Mouse (Mus musculus) ES-Bruce4 (cell line): ENCODE measurements around the gene Smim13. TPM values are rescaled to one million over a fixed set of nuclear protein-coding genes. Genes with fewer than 3 reads are reported as not detected.

ENCODE experiments used
- H3K27ac ChIP-seq: 2 replicates; pipeline ENCODE4 v1.5.1; 2012; ENCODE audit warnings: low read length, inconsistent platforms; ENCODE audit not compliant: insufficient read depth
- H3K27me3 ChIP-seq: 2 replicates; pipeline ENCODE4 v1.6.1; 2012; ENCODE audit warnings: mild to moderate bottlenecking, low read length, inconsistent platforms; ENCODE audit not compliant: control insufficient read depth, poor library complexity, insufficient read depth, severe bottlenecking
- H3K36me3 ChIP-seq: 2 replicates; pipeline ENCODE4 v1.6.1; 2012; ENCODE audit warnings: inconsistent platforms, mild to moderate bottlenecking, low read length, moderate library complexity; ENCODE audit not compliant: control insufficient read depth, poor library complexity, insufficient read depth, severe bottlenecking
- H3K4me1 ChIP-seq: one replicate; pipeline ENCODE4 v1.8.1; 2011; ENCODE audit warnings: low read length; ENCODE audit not compliant: control insufficient read depth, insufficient read depth
- H3K4me3 ChIP-seq: 2 replicates; pipeline ENCODE4 v1.5.1; 2011; ENCODE audit warnings: low read depth, mild to moderate bottlenecking, low read length
- H3K9ac ChIP-seq: 2 replicates; pipeline ENCODE4 v1.6.1; 2012; ENCODE audit warnings: low read depth, mild to moderate bottlenecking, inconsistent platforms; ENCODE audit not compliant: poor library complexity, severe bottlenecking
- H3K9me3 ChIP-seq: replicated peaks from 2 replicates; pipeline ENCODE4 v1.6.1; 2012; ENCODE audit warnings: mild to moderate bottlenecking, low read length, inconsistent platforms; ENCODE audit not compliant: control insufficient read depth, poor library complexity, insufficient read depth, severe bottlenecking
- CTCF ChIP-seq: IDR thresholded peaks from one replicate; pipeline ENCODE4 v1.8.1; 2011; ENCODE audit warnings: low read depth, low read length
- EP300 ChIP-seq: IDR thresholded peaks from 2 replicates; pipeline ENCODE4 v1.6.1; 2011; ENCODE audit warnings: low read depth, low read length; ENCODE audit not compliant: insufficient read depth
- POLR2A ChIP-seq: IDR thresholded peaks from one replicate; pipeline ENCODE4 v1.8.1; 2011; ENCODE audit warnings: low read length; ENCODE audit not compliant: insufficient read depth
- polyA plus RNA-seq: library from polyadenylated mRNA; stranded (reverse); fragments of >200 nt; gene quantifications from 2 replicates; pipeline ENCODE4 v1.2.4, GENCODE M21; 2011; ENCODE audit warnings: low read depth; ENCODE audit not compliant: missing spikeins, insufficient read depth, insufficient read length

The Smim13 gene
- polyA plus RNA-seq, 1 experiment: 8.4 TPM

DNA sequence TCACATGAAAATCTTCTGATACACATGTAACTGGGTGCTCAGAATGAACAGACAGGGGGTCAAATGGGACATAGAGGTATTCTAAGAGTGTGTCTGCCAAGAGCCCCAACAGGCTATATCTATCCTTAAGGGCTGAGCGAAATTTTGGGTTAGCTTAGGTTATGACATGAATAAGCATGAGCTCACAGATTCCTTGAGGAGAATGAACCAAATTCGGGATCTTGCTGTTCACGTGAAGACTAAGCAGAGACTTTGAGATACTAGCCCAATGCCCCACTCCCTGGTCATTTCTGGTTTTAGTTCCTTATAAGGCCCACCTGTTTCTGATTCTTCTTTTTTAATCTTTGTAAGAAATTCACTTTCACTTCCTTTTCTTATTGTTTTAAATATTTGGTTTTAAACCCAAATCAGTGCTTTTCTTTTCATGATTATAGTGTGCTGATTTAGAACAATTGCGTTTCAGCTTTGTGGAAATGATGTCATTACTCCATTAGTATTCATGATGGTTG lies 41.9 kb downstream of the Smim13 start:
- TF ChIP-seq EP300 (no peak), POLR2A (no peak), CTCF (no peak)

DNA sequence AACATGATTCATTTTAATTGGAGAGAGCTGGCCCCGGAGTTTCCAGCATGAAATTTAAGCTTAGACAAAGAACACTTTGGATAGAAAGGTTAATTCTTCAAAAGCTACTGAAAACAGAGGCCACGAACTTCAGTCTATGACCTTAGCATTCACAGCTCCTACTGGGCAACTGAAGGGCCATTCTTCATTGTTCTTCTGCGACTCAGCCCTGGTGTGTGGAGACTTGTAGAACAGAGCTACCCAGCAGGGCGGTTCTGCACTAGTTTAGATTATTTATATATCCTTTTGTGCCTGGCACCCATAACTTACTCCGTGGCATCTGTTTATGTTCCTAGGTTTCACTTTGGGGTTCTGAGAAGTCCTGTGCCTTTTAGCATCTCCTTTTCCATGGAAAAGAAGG lies 44.0 kb downstream of the Smim13 start:
- no peaks in the 10 kb centered on the region for H3K27me3 ChIP-seq
- no peak overlapping the region for H3K9ac ChIP-seq
- no peak overlapping the region for H3K27ac ChIP-seq
- no peak overlapping the region for H3K4me3 ChIP-seq
- H3K4me1 ChIP-seq: no peaks in the 10 kb centered on the region
- TF ChIP-seq EP300: no peak
- no peaks in the 10 kb centered on the region for H3K36me3 ChIP-seq
- no peaks in the 10 kb centered on the region for H3K9me3 ChIP-seq

More for the DNA sequence above, 41.9 kb downstream of the Smim13 start:
- Histone ChIP-seq H3K9me3 (no peaks in the 10 kb centered on the region), H3K9ac (no peak overlapping the region), H3K4me3 (no peak overlapping the region), H3K27ac (no peak overlapping the region), H3K27me3 (no peaks in the 10 kb centered on the region), H3K36me3 (no peaks in the 10 kb centered on the region), H3K4me1 (no peaks in the 10 kb centered on the region)

DNA sequence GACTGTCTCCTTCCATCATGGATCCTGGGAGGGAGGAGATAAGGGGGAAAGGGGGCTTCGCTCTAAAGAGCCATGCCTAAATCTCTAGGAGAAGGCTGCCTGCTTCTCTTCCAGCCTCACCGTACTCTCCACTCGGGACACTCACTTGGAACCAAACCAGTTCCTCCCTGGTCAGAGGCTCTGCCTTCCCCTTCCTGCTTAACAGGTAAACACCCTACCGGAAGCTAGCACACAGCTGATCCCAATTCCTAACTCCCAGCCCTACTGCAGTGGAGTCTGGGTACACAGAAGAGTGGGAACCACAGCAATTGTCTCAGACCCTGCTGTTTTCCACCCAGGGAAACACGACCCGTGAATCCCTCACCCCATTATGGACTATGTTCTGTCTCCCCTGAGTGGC lies 46.2 kb downstream of the Smim13 start:
- no peaks in the 10 kb centered on the region for H3K4me1 ChIP-seq
- H3K27me3 ChIP-seq: no peaks in the 10 kb centered on the region
- no peak overlapping the region for H3K27ac ChIP-seq
- no peak overlapping the region for H3K4me3 ChIP-seq
- no peaks in the 10 kb centered on the region for H3K9me3 ChIP-seq
- H3K36me3 ChIP-seq: no peaks in the 10 kb centered on the region
- H3K9ac ChIP-seq: no peak overlapping the region
- no peak for TF ChIP-seq POLR2A

DNA sequence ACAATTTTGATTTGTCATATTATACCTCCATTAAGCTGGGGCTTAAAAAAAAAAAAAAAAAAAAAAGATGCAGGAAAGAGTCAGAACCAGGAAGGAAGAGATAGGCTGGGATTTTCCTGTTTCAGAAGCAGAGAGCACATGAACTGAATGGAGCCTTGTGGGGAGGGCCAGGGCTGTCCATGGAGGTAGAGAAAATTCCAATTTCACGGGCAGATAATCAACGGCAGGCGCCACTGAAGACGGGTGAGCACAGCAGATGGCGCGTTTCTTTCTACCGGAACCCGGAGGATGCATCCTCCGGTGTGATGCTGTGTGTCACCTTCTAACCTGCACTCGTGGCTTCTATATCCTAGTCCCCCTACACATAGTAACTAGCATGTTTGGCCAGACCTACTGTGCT lies 46.8 kb downstream of the Smim13 start:
- no peak for TF ChIP-seq CTCF
- TF ChIP-seq EP300: no peak
- no peak for TF ChIP-seq POLR2A

DNA sequence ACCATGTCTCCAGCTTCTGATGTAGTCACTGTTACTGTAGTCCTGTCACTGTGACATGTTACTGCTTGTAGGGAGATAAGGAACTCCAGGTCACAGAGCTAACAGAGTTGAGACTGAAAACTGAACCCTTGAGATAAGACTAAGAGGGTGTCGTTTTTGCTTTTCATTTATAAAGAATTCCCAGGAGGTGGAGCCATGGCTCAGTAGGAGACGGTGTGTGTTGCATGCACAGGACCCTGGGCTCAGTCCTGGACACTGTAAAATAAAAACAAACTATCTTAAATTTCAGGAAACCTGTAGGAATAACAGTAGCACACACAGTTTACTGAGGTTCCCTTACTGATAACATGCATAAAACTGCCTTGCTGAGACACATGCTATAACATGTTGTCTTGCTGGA lies 48.9 kb downstream of the Smim13 start:
- H3K27me3 ChIP-seq: no peaks in the 10 kb centered on the region
- no peak overlapping the region for H3K9ac ChIP-seq
- no peak overlapping the region for H3K27ac ChIP-seq
- no peaks in the 10 kb centered on the region for H3K36me3 ChIP-seq
- no peak overlapping the region for H3K4me3 ChIP-seq
- H3K9me3 ChIP-seq: no peaks in the 10 kb centered on the region
- no peaks in the 10 kb centered on the region for H3K4me1 ChIP-seq
- TF ChIP-seq CTCF (no peak), EP300 (no peak), POLR2A (no peak)

More for the DNA sequence above, 46.8 kb downstream of the Smim13 start:
- no peaks in the 10 kb centered on the region for H3K4me1 ChIP-seq
- H3K36me3 ChIP-seq: no peaks in the 10 kb centered on the region
- no peak overlapping the region for H3K4me3 ChIP-seq
- H3K9me3 ChIP-seq: no peaks in the 10 kb centered on the region
- no peaks in the 10 kb centered on the region for H3K27me3 ChIP-seq
- H3K27ac ChIP-seq: no peak overlapping the region
- H3K9ac ChIP-seq: no peak overlapping the region

DNA sequence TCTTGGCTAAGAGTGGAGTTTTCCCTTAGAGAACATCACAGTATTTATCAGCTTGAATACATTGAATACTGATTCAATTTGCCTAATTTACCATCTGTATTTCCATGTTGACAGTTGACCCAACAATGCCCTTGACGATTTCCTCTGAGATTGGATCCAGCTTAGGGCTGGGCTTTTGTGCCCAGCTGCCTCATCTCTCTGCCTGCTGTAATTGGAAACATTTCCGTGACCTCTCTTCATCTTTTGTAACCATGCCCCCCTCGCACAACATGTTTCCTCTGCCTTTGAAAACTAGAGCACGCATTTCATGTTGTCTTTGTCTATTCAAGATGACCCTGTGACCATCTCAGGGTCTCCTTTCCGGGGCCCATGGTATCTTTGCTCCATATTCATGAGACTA lies 49.4 kb downstream of the Smim13 start:
- H3K9ac ChIP-seq: no peak overlapping the region
- H3K4me1 ChIP-seq: no peaks in the 10 kb centered on the region
- no peak overlapping the region for H3K4me3 ChIP-seq
- H3K27ac ChIP-seq: no peak overlapping the region
- no peaks in the 10 kb centered on the region for H3K27me3 ChIP-seq
- no peaks in the 10 kb centered on the region for H3K36me3 ChIP-seq
- H3K9me3 ChIP-seq: no peaks in the 10 kb centered on the region
- TF ChIP-seq EP300: no peak
- no peak for TF ChIP-seq POLR2A
- TF ChIP-seq CTCF: no peak

DNA sequence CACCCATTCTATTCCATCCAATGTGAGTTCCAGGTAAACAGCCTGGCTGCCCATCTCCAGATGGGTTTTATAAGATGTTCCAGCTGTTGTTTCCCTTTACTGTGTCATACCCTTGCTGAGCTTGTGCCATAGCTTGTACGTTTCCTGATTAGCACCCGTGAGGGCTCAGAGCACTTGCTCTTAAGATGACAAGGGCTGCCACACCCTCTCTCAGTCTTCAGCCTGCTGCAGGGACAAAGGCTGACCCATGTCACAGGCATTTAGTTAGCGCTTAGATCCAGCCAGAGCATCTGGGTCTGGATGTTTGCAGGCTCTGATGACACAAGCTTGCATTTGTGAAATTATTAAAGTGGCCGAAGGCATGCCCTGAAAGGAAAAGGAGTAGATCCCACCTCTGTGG lies 50.4 kb downstream of the Smim13 start:
- Histone ChIP-seq H3K36me3 (no peaks in the 10 kb centered on the region), H3K27me3 (no peaks in the 10 kb centered on the region), H3K9ac (no peak overlapping the region), H3K9me3 (no peaks in the 10 kb centered on the region), H3K4me1 (no peaks in the 10 kb centered on the region), H3K4me3 (no peak overlapping the region), H3K27ac (no peak overlapping the region)
- TF ChIP-seq POLR2A (no peak), EP300 (no peak), CTCF (no peak)
